Mouse (Mus musculus): ENCODE results near the gene Gorab.
A peak's percentile ranks its signal among the peaks of the same experiment; 100 is the strongest.

Gene Gorab

GRCm38 (mm10) chr1:163357733-163358132 is 45.7 kb downstream of the Gorab start:
- no peak for DNase-seq (ENCODE audit: low read depth, low spot score)

- no peak for DNase-seq (ENCODE audit: low read depth, low spot score)
Observed at GRCm38 (mm10) chr1:163356167-163356566, 47.3 kb downstream of the Gorab start.

- no peak for DNase-seq (ENCODE audit: low read depth, low spot score)
Observed at GRCm38 (mm10) chr1:163355626-163356156, 47.8 kb downstream of the Gorab start.

- no peak for DNase-seq (ENCODE audit: low read depth, low spot score)
Observed at GRCm38 (mm10) chr1:163350988-163351387, 52.5 kb downstream of the Gorab start.

GRCm38 (mm10) chr1:163345541-163345940 is 57.9 kb downstream of the Gorab start:
- DNase-seq (ENCODE audit: low read depth, low spot score): no peak

- peak; percentile 10 for DNase-seq (ENCODE audit: low read depth, low spot score)
Observed at GRCm38 (mm10) chr1:163344931-163345330, 58.5 kb downstream of the Gorab start.

- DNase-seq (ENCODE audit: low read depth, low spot score): no peak
Observed at GRCm38 (mm10) chr1:163339219-163339561, 64.3 kb downstream of the Gorab start.

- DNase-seq (ENCODE audit: low read depth, low spot score): no peak
Observed at GRCm38 (mm10) chr1:163338525-163339218, 64.8 kb downstream of the Gorab start.

- no peak for DNase-seq (ENCODE audit: low read depth, low spot score)
Observed at GRCm38 (mm10) chr1:163337821-163338220, 65.6 kb downstream of the Gorab start.

Measured in CD4-positive, CD25-positive, alpha-beta regulatory T cell, adult 2 months (primary cell).